Mouse (Mus musculus) Patski (cell line): Measurements from ENCODE around the gene Atp6v1g1. TPM values are rescaled to one million over a fixed set of nuclear protein-coding genes. Genes with fewer than 3 reads are reported as not detected.

Experiments
- ATAC-seq: fragments of 100-300 bp; one replicate; pipeline ENCODE4 v1.8.0; 2021
- CTCF ChIA-PET: fragments of 350-600 bp; sonication (Branson Sonifier 250); formaldehyde crosslinking; loops from one replicate; lab custom pipeline; 2022; ENCODE audit warnings: inconsistent platforms; lab: Charles Lee
- POLR2A ChIA-PET: fragments of 350-600 bp; sonication (Branson Sonifier 250); formaldehyde crosslinking; loops from one replicate; lab custom pipeline; 2022; ENCODE audit warnings: antibody characterized with exemption, inconsistent platforms; lab: Charles Lee
- DNase-seq: peaks from one replicate; pipeline ENCODE4 v3.0.0-alpha.2; 2011; ENCODE audit warnings: low read depth, low spot score
- H3K27me3 ChIP-seq: fragments of 371-371 bp; one replicate; pipeline ENCODE4 v1.5.1; 2021
- CTCF ChIP-seq: fragments of 100-300 bp; IDR thresholded peaks from one replicate; pipeline ENCODE4 v1.5.1; 2021
- in situ Hi-C: fragments of 300-500 bp; cut with MboI; formaldehyde crosslinking; loops from 3 replicates; pipeline ENCODE4 v1.11.1; 2018; ENCODE audit warnings: low pct_unique_long_range_greater_than_20kb, mixed read lengths
- polyA plus RNA-seq: library from polyadenylated mRNA; unstranded; gene quantifications from one replicate; pipeline ENCODE4 v1.2.3, GENCODE M21; 2021

Atp6v1g1 gene
- polyA plus RNA-seq, 1 experiment from 2014 or later = 230 TPM

GRCm38 (mm10) chr4:63545231-63545958 is 823 bp downstream of the Atp6v1g1 start:
- CTCF ChIA-PET = no interaction called here
- in situ Hi-C loops = no loop called here
- no peaks in the 10 kb centered on the region for H3K27me3 ChIP-seq
- no peak for DNase-seq
- no peak for ATAC-seq
- TF ChIP-seq CTCF = no peak
- POLR2A ChIA-PET = no interaction called here

GRCm38 (mm10) chr4:63546441-63547055 is 2.0 kb downstream of the Atp6v1g1 start:
- ChIA-PET POLR2A (interaction anchor here (1.0 kb wide), 1 partner anchor 11 kb away, joined by 3 read pairs; no protein-coding TSS in a partner anchor), CTCF (no interaction called here)
- in situ Hi-C loops = no loop called here
- DNase-seq (no peak), ATAC-seq (no peak)
- no peak for TF ChIP-seq CTCF
- no peaks in the 10 kb centered on the region for H3K27me3 ChIP-seq

GRCm38 (mm10) chr4:63547799-63548198 is 3.2 kb downstream of the Atp6v1g1 start:
- no peak for TF ChIP-seq CTCF
- H3K27me3 ChIP-seq = no peaks in the 10 kb centered on the region
- ATAC-seq (no peak), DNase-seq (no peak)
- in situ Hi-C loops = no loop called here
- ChIA-PET CTCF (no interaction called here), POLR2A (no interaction called here)

GRCm38 (mm10) chr4:63548491-63548890 is 3.9 kb downstream of the Atp6v1g1 start:
- POLR2A ChIA-PET = no interaction called here
- DNase-seq (no peak), ATAC-seq (no peak)
- in situ Hi-C loops = no loop called here
- TF ChIP-seq CTCF = no peak
- CTCF ChIA-PET = no interaction called here
- H3K27me3 ChIP-seq = no peaks in the 10 kb centered on the region

GRCm38 (mm10) chr4:63550908-63551307 is 6.3 kb downstream of the Atp6v1g1 start:
- no peak for ATAC-seq
- ChIA-PET POLR2A (no interaction called here), CTCF (no interaction called here)
- no peaks in the 10 kb centered on the region for H3K27me3 ChIP-seq
- TF ChIP-seq CTCF = no peak
- in situ Hi-C loops = no loop called here
- no peak for DNase-seq

- in situ Hi-C loops = no loop called here
- ChIA-PET CTCF (interaction anchor here (2.1 kb wide), 1 partner anchor 9 kb away, joined by 5 read pairs; the partner anchor contains the start of gene Atp6v1g1), POLR2A (no interaction called here)
- no peak for TF ChIP-seq CTCF
- H3K27me3 ChIP-seq = no peaks in the 10 kb centered on the region
- no peak for ATAC-seq
- no peak for DNase-seq
Observed at GRCm38 (mm10) chr4:63552865-63553264, 8.3 kb downstream of the Atp6v1g1 start.

- no peak for TF ChIP-seq CTCF
- ChIA-PET CTCF (interaction anchor here (2.1 kb wide), 1 partner anchor 10 kb away, joined by 5 read pairs; the partner anchor contains the start of gene Atp6v1g1), POLR2A (interaction anchor here (0.6 to 1.3 kb wide), 3 partner anchors 11 to 124 kb away, joined by 3 to 6 read pairs (median 5); no protein-coding TSS in a partner anchor)
- ATAC-seq (no peak), DNase-seq (no peak)
- no peaks in the 10 kb centered on the region for H3K27me3 ChIP-seq
- in situ Hi-C loops = no loop called here
Observed at GRCm38 (mm10) chr4:63553789-63554576, 9.4 kb downstream of the Atp6v1g1 start.

- CTCF ChIA-PET = interaction anchor here (2.1 kb wide), 1 partner anchor 10 kb away, joined by 5 read pairs; the partner anchor contains the start of gene Atp6v1g1
- DNase-seq (no peak), ATAC-seq (no peak)
- in situ Hi-C loops = loop anchor here (5.0 kb wide), 1 partner anchor 42 kb away; no protein-coding TSS in a partner anchor
- H3K27me3 ChIP-seq = no peaks in the 10 kb centered on the region
- POLR2A ChIA-PET = interaction anchor here (0.7 to 1.3 kb wide), 2 partner anchors 10 to 16 kb away, joined by 3 to 5 read pairs; no protein-coding TSS in a partner anchor
- TF ChIP-seq CTCF = no peak
Observed at GRCm38 (mm10) chr4:63554616-63555015, 10.0 kb downstream of the Atp6v1g1 start.

GRCm38 (mm10) chr4:63555111-63555510 is 10.5 kb downstream of the Atp6v1g1 start:
- no peak for TF ChIP-seq CTCF
- CTCF ChIA-PET = no interaction called here
- in situ Hi-C loops = loop anchor here (5.0 kb wide), 1 partner anchor 43 kb away; no protein-coding TSS in a partner anchor
- DNase-seq = no peak
- no peaks in the 10 kb centered on the region for H3K27me3 ChIP-seq
- ATAC-seq = no peak
- POLR2A ChIA-PET = no interaction called here

GRCm38 (mm10) chr4:63556665-63557064 is 12.1 kb downstream of the Atp6v1g1 start:
- H3K27me3 ChIP-seq = no peaks in the 10 kb centered on the region
- POLR2A ChIA-PET = interaction anchor here (0.9 kb wide), 2 partner anchors 10 to 127 kb away, joined by 3 read pairs; no protein-coding TSS in a partner anchor
- in situ Hi-C loops = loop anchor here (5.0 kb wide), 1 partner anchor 44 kb away; no protein-coding TSS in a partner anchor
- TF ChIP-seq CTCF = no peak
- ATAC-seq (no peak), DNase-seq (no peak)
- CTCF ChIA-PET = no interaction called here
